Mouse (Mus musculus): Measurements from ENCODE around the gene Fgd2. TPM values are rescaled to one million over a fixed set of nuclear protein-coding genes. Genes with fewer than 3 reads are reported as not detected.

Fgd2 gene
- total RNA-seq (2023), result 13.6 TPM

GRCm38 (mm10) chr17:29360761-29361221 lies at the start of gene Fgd2:
Fgd2 (plus strand) TSS chr17:29360914.

GRCm38 (mm10) chr17:29317380-29317779 lies 43.3 kb upstream of the Fgd2 start, which contains the start of gene Pi16:
Pi16 (plus strand) TSS chr17:29317680.

GRCm38 (mm10) chr17:29347645-29348256 lies 13.0 kb upstream of the Fgd2 start, which contains the start of gene Mtch1:
Mtch1 (minus strand) TSS chr17:29347934.

Other genes with a start within 250 kb of the Fgd2 start
- gene Rab44, start 246.8 kb upstream of the Fgd2 start, total RNA-seq (2023), result 0.80 TPM
- gene Cpne5, start 122.7 kb upstream of the Fgd2 start, total RNA-seq (2023), result 0.18 TPM
- gene Ppil1, start 96.7 kb upstream of the Fgd2 start, total RNA-seq (2023), result 11.5 TPM
- 44.0 TPM for gene BC004004, start 92.1 kb upstream of the Fgd2 start, total RNA-seq (2023)
- gene Pi16, start 43.2 kb upstream of the Fgd2 start, total RNA-seq (2023), result 1.8 TPM
- 62.3 TPM for gene Mtch1, start 13.0 kb upstream of the Fgd2 start, total RNA-seq (2023)
- gene Pim1, start 129.8 kb downstream of the Fgd2 start, total RNA-seq (2023), result 484 TPM
- gene Gm17657, start 188.7 kb downstream of the Fgd2 start, total RNA-seq (2023), result not detected
- 53.5 TPM for gene Tbc1d22b, start 188.9 kb downstream of the Fgd2 start, total RNA-seq (2023)
- not detected for gene Tmem217, start 191.5 kb downstream of the Fgd2 start, total RNA-seq (2023)